Mouse (Mus musculus) liver, embryonic 14.5 days (tissue): ENCODE measurements around the gene Slc30a9. TPM values are rescaled to one million over a fixed set of nuclear protein-coding genes. Genes with fewer than 3 reads are reported as not detected.

Source experiments
- ATAC-seq: fragments of 200-750 bp; cut with Nextera tagmentation; 2 replicates; pipeline ENCODE4 v1.8.0; 2017; ENCODE audit warnings: moderate number of reproducible peaks, mild to moderate bottlenecking, moderate library complexity; ENCODE audit not compliant: insufficient read depth
- DNase-seq, 3 experiments: peaks; one replicate each; pipeline ENCODE4 v3.0.0-alpha.2; 2012 to 2013; ENCODE audit warnings: low read depth in 3 of 3, low spot score in 3 of 3
- H3K27ac ChIP-seq: fragments of 300-500 bp; sonication (generic); 2 replicates; pipeline ENCODE4 v1.5.1; 2014; ENCODE audit warnings: moderate library complexity, mild to moderate bottlenecking, control low read depth, inconsistent platforms
- H3K27me3 ChIP-seq: fragments of 300-500 bp; sonication (generic); 2 replicates; pipeline ENCODE4 v1.6.1; 2014; ENCODE audit warnings: mild to moderate bottlenecking, low read length, moderate library complexity; ENCODE audit not compliant: control insufficient read depth, insufficient read depth
- H3K36me3 ChIP-seq: fragments of 300-500 bp; sonication (generic); replicated peaks from 2 replicates; pipeline ENCODE4 v1.6.1; 2014; ENCODE audit warnings: low read depth; ENCODE audit not compliant: control insufficient read depth, insufficient read depth
- H3K4me1 ChIP-seq, 2 experiments: fragments of 200-500 bp in 1 of 2; fragments of 300-500 bp in 1 of 2; sonication (generic) in 1 of 2; replicated peaks; 2 replicates each; pipeline ENCODE4 v1.6.1; 2012 to 2014; ENCODE audit warnings: antibody characterized with exemption in 1 of 2, inconsistent platforms in 1 of 2, low read length in 1 of 2; ENCODE audit not compliant: control insufficient read depth in 2 of 2, insufficient read depth in 2 of 2
- H3K4me2 ChIP-seq: fragments of 300-500 bp; sonication (generic); 2 replicates; pipeline ENCODE4 v1.6.1; 2014; ENCODE audit warnings: low read depth, mild to moderate bottlenecking, control low read depth, moderate library complexity
- H3K4me3 ChIP-seq, 2 experiments: fragments of 200-500 bp in 1 of 2; fragments of 300-500 bp in 1 of 2; sonication (generic) in 1 of 2; 2 replicates each; pipeline ENCODE4 v1.5.1; 2012 to 2014; ENCODE audit warnings: low read depth in 2 of 2, low read length in 2 of 2, mild to moderate bottlenecking in 2 of 2, control low read depth in 1 of 2, inconsistent platforms in 1 of 2, moderate library complexity in 1 of 2; ENCODE audit not compliant: insufficient read depth in 1 of 2
- H3K9ac ChIP-seq: fragments of 300-500 bp; sonication (generic); replicated peaks from 2 replicates; pipeline ENCODE4 v1.6.1; 2014; ENCODE audit warnings: mild to moderate bottlenecking, control low read depth, moderate library complexity
- H3K9me3 ChIP-seq: fragments of 300-500 bp; sonication (generic); 2 replicates; pipeline ENCODE4 v1.6.1; 2016; ENCODE audit warnings: low read length, mixed read lengths; ENCODE audit not compliant: control insufficient read depth
- CTCF ChIP-seq: IDR thresholded peaks from 2 replicates; pipeline ENCODE4 v1.5.1; 2016; ENCODE audit warnings: antibody characterized with exemption, low read depth, control low read depth
- EP300 ChIP-seq: IDR thresholded peaks from 2 replicates; pipeline ENCODE4 v1.6.1; 2016; ENCODE audit warnings: antibody characterized with exemption, low read depth
- WGBS: fragments of 180-500 bp; shearing (Covaris S2); extraction: QIAGEN DNeasy Blood & Tissue Kit; methylation state at CpG from one replicate; pipeline ENCODE4 v1.1.7; 2014; ENCODE audit not compliant: insufficient replicate concordance; 5-methylcytosine and 5-hydroxymethylcytosine counted together
- polyA plus RNA-seq, 2 experiments: library from polyadenylated mRNA; depleted of rRNA in 1 of 2; stranded (reverse) in 1 of 2; unstranded in 1 of 2; fragments of >200 nt; fragmentation: Nextera tagmentation in 1 of 2; extraction: Ambion mirVana in 1 of 2; gene quantifications; 2 replicates each; pipeline versions ENCODE4 v1.2.1 to v1.2.3; 2012 to 2014

Gene Slc30a9
- polyA plus RNA-seq, 2 experiments: 15.8 to 70.2 TPM

DNA sequence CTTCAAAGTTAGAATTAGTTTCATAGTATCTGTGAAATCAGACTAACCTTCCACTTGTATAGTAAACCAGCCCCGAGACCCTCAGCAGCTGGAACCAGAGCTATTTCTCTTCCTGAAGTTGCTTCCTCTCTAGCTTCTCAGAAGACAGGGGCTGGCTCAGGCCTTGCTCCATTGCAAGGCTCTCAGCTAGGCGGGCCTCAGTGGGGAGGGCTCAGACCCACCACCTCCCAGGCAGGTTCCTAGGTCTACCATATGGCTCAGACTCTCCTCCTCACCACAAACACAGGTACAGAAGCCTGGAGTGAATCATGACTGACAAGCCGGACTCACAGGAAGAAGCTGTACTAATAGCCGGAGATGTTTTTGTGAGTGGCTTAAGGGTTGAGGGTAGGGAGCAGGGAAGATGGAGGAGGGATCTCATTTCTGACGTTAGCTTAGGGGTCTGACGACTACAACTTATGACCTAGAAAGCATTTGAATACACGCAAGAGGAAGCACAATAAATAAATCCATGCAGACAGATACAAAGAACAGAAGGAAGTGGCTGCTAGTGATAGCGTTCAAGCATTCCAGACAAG, 70.4 kb downstream of the Slc30a9 start:
- WGBS: 40% methylated on average over 8 of the region's 8 CpGs
- TF ChIP-seq CTCF (no peak), EP300 (no peak)
- Histone ChIP-seq H3K27me3 (no peaks in the 10 kb centered on the region), H3K27ac (no peak overlapping the region), H3K9ac (no peak overlapping the region), H3K36me3 (no peaks in the 10 kb centered on the region), H3K4me3 (no peak overlapping the region), H3K4me1 (no peaks in the 10 kb centered on the region), H3K9me3 (no peaks in the 10 kb centered on the region), H3K4me2 (no peak overlapping the region)
- ATAC-seq: no peak
- no peak for DNase-seq

DNA sequence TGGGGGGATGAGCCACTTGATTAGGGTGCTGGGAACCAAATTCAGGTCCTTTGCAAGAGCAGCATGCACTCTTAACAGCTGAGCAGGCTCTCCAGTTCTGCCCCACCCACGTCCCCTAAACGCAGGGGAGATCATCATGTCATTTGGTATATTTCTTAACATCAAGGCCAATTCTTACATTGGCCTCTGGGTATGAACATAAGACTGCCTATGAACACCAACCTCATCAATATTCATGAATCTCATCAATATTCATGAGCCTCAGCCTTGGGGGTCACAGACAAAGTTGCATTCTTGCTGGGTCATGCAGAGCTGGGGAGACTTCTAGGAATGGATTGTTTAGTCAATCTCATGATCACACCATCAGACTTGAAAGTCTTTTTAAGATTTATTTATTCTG, 74.9 kb downstream of the Slc30a9 start:
- no peaks in the 10 kb centered on the region for H3K9me3 ChIP-seq
- DNase-seq (no peak), ATAC-seq (no peak)
- TF ChIP-seq CTCF (no peak), EP300 (no peak)
- no peak overlapping the region for H3K4me2 ChIP-seq
- no peak overlapping the region for H3K9ac ChIP-seq
- H3K4me1 ChIP-seq: no peaks in the 10 kb centered on the region
- no peak overlapping the region for H3K27ac ChIP-seq
- H3K36me3 ChIP-seq: no peaks in the 10 kb centered on the region
- WGBS: 69% methylated on average over 2 of the region's 2 CpGs
- H3K27me3 ChIP-seq: no peaks in the 10 kb centered on the region
- no peak overlapping the region for H3K4me3 ChIP-seq

DNA sequence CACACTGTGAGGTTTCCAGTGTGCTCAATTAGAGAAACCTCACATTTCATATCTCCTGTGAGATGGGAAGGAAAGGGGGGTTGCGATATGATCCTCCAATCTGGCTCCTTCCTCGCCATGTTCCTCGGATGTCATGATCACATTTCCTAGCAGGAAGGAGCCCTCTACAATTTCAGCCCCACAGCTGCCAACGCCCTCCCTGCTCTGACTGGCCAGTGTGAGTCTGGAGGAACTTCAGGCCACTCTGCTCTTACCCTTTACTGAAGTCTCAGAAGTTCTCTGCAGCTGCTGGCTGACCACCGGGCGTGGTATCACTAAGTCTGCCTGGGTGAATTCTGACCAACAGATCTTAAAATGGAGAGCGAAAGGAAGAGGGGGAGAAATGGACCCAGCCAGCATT, 75.8 kb downstream of the Slc30a9 start:
- H3K27ac ChIP-seq: no peak overlapping the region
- H3K4me1 ChIP-seq: no peaks in the 10 kb centered on the region
- no peak overlapping the region for H3K9ac ChIP-seq
- no peak for ATAC-seq
- H3K36me3 ChIP-seq: no peaks in the 10 kb centered on the region
- TF ChIP-seq CTCF: no peak
- no peak for TF ChIP-seq EP300
- no peaks in the 10 kb centered on the region for H3K9me3 ChIP-seq
- no peak for DNase-seq
- no peak overlapping the region for H3K4me2 ChIP-seq
- H3K4me3 ChIP-seq: no peak overlapping the region
- 66% methylated on average over 7 of the region's 7 CpGs for WGBS
- H3K27me3 ChIP-seq: no peaks in the 10 kb centered on the region

DNA sequence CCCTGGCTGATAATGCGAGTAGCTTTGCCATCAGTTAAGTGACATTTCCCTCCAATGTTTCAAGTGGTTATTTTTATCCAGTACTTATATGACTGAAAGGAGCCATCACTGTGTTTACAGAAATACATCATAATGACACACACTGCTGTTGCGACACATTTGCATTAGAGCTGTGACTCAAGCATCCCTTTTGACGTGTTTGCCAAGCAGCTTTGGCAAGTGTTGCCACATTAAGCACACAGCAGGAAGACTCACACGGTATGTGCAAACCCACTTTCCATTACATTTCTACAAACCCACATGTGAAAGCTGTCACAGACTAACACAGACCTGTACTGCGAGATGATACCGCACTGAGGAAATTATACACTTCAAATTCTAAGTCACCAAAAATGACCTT, 87.2 kb downstream of the Slc30a9 start:
- ATAC-seq: no peak
- TF ChIP-seq EP300 (no peak), CTCF (no peak)

DNA sequence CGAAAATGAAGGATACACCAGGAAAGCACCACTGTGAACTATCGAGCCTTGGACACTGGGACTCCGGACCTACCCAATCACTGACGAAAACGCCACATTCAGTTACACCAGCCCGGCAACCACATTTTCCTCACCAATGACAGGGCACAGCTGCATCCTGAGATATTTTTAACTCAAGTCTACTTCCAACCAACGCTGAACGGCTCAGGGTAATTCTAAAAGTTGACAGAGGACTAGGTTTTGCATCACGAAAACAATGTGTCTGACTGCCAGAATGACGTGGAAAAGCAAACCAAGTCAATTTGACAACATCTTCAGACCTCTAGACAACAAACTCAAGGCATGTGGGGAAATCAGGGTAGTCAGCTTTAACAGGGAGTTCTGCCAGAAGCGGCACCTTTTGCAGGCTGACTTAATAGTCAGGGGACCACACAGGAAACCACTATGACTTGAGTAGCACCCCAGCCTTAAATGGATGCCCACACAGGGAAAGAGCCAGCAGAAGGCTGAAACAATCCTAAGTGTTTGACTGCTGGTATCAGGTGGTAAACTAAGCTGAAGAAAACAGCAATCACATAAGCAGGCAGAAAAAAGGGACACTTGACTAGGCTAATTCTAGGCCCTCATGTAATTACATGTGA, 88.6 kb downstream of the Slc30a9 start:
- WGBS: 19% methylated on average over 11 of the region's 11 CpGs
- ATAC-seq: no peak
- H3K4me2 ChIP-seq: no peak overlapping the region

More for the DNA sequence above, 87.2 kb downstream of the Slc30a9 start:
- Histone ChIP-seq H3K4me2 (no peak overlapping the region), H3K27me3 (no peaks in the 10 kb centered on the region), H3K9me3 (no peaks in the 10 kb centered on the region), H3K4me3 (no peak overlapping the region), H3K36me3 (no peaks in the 10 kb centered on the region), H3K4me1 (peaks cover 0 to 2% of the 10 kb centered on the region in 2 experiments; a peak in 1 of 4 replicates), H3K27ac (no peak overlapping the region), H3K9ac (no peak overlapping the region)
- WGBS: 64% methylated on average over 6 of the region's 6 CpGs
- DNase-seq: peak in 2 of 3 experiments; percentile 5 to 37

More for the DNA sequence above, 88.6 kb downstream of the Slc30a9 start:
- Histone ChIP-seq H3K4me1 (peaks cover 0 to 2% of the 10 kb centered on the region in 2 experiments; a peak in 1 of 4 replicates), H3K27me3 (no peaks in the 10 kb centered on the region), H3K9me3 (no peaks in the 10 kb centered on the region), H3K4me3 (no peak overlapping the region), H3K9ac (no peak overlapping the region), H3K36me3 (no peaks in the 10 kb centered on the region), H3K27ac (no peak overlapping the region)
- no peak for DNase-seq
- TF ChIP-seq CTCF: no peak
